Mouse (Mus musculus): ENCODE measurements around the gene Zc3h12a. TPM values are rescaled to one million over a fixed set of nuclear protein-coding genes. Genes with fewer than 3 reads are reported as not detected.

Zc3h12a gene
- total RNA-seq, 2 experiments from 2014 or later, result 0.51 to 1.2 TPM

- intact Hi-C loops (cut with DNase I), result no loop called here
- no peak for DNase-seq (ENCODE audit: low spot score in 2 of 2)
Observed at GRCm38 (mm10) chr4:125119721-125120120, 7.9 kb downstream of the Zc3h12a start.

GRCm38 (mm10) chr4:125119070-125119469, 8.6 kb downstream of the Zc3h12a start:
- intact Hi-C loops (cut with DNase I), result no loop called here
- DNase-seq (ENCODE audit: low spot score in 2 of 2), result no peak

- no peak for DNase-seq (ENCODE audit: low spot score in 2 of 2)
- intact Hi-C loops (cut with DNase I), result no loop called here
Observed at GRCm38 (mm10) chr4:125117902-125118320, 9.7 kb downstream of the Zc3h12a start.

GRCm38 (mm10) chr4:125116929-125117328, 10.7 kb downstream of the Zc3h12a start:
- DNase-seq (ENCODE audit: low spot score in 2 of 2), result no peak
- intact Hi-C loops (cut with DNase I), result no loop called here

- DNase-seq (ENCODE audit: low spot score in 2 of 2), result peak; percentile 74 to 78
- intact Hi-C loops (cut with DNase I), result no loop called here
Observed at GRCm38 (mm10) chr4:125116090-125116861, 11.4 kb downstream of the Zc3h12a start.

- intact Hi-C loops (cut with DNase I), result no loop called here
- DNase-seq (ENCODE audit: low spot score in 2 of 2), result peak in 1 of 2 experiments; percentile 36
Observed at GRCm38 (mm10) chr4:125115710-125116089, 11.9 kb downstream of the Zc3h12a start.

- DNase-seq (ENCODE audit: low spot score in 2 of 2), result no peak
- intact Hi-C loops (cut with DNase I), result no loop called here
Observed at GRCm38 (mm10) chr4:125115081-125115480, 12.6 kb downstream of the Zc3h12a start.

- intact Hi-C loops (cut with DNase I), result no loop called here
- DNase-seq (ENCODE audit: low spot score in 2 of 2), result peak; percentile 93 to 96
Observed at GRCm38 (mm10) chr4:125114638-125115037, 13.0 kb downstream of the Zc3h12a start.

- intact Hi-C loops (cut with DNase I), result no loop called here
Observed at GRCm38 (mm10) chr4:125105354-125105753, 22.3 kb downstream of the Zc3h12a start.

GRCm38 (mm10) chr4:125101334-125101733, 26.3 kb downstream of the Zc3h12a start:
- intact Hi-C loops (cut with DNase I), result no loop called here
- no peak for DNase-seq (ENCODE audit: low spot score in 2 of 2)

More at GRCm38 (mm10) chr4:125105354-125105753, 22.3 kb downstream of the Zc3h12a start:
- DNase-seq (ENCODE audit: low spot score in 2 of 2), result no peak

GRCm38 (mm10) chr4:125099458-125099857, 28.2 kb downstream of the Zc3h12a start:
- DNase-seq (ENCODE audit: low spot score in 2 of 2), result peak; percentile 86 to 87
- intact Hi-C loops (cut with DNase I), result no loop called here

- no peak for DNase-seq (ENCODE audit: low spot score in 2 of 2)
- intact Hi-C loops (cut with DNase I), result no loop called here
Observed at GRCm38 (mm10) chr4:125097412-125097811, 30.2 kb downstream of the Zc3h12a start.

GRCm38 (mm10) chr4:125096066-125096465, 31.6 kb downstream of the Zc3h12a start:
- intact Hi-C loops (cut with DNase I), result no loop called here

GRCm38 (mm10) chr4:125093031-125093430, 34.6 kb downstream of the Zc3h12a start:
- intact Hi-C loops (cut with DNase I), result no loop called here
- DNase-seq (ENCODE audit: low spot score in 2 of 2), result no peak

More at GRCm38 (mm10) chr4:125096066-125096465, 31.6 kb downstream of the Zc3h12a start:
- DNase-seq (ENCODE audit: low spot score in 2 of 2), result no peak

GRCm38 (mm10) chr4:125085346-125085841, 42.2 kb downstream of the Zc3h12a start:
- intact Hi-C loops (cut with DNase I), result loop anchor here (2.0 kb wide), 1 partner anchor 19 kb away; the partner anchor contains the start of gene Snip1
- peak; percentile 74 to 85 for DNase-seq (ENCODE audit: low spot score in 2 of 2)

- DNase-seq (ENCODE audit: low spot score in 2 of 2), result peak; percentile 92 to 95
- intact Hi-C loops (cut with DNase I), result loop anchor here (2.0 kb wide), 1 partner anchor 18 kb away; the partner anchor contains the start of gene Snip1
Observed at GRCm38 (mm10) chr4:125084403-125085345, 43.0 kb downstream of the Zc3h12a start, which contains the start of gene Meaf6. TSS of gene Meaf6 (plus strand) at chr4:125085134.

GRCm38 (mm10) chr4:125078698-125079097, 48.9 kb downstream of the Zc3h12a start:
- no peak for DNase-seq (ENCODE audit: low spot score in 2 of 2)
- intact Hi-C loops (cut with DNase I), result no loop called here

- intact Hi-C loops (cut with DNase I), result no loop called here
- no peak for DNase-seq (ENCODE audit: low spot score in 2 of 2)
Observed at GRCm38 (mm10) chr4:125077700-125078099, 49.9 kb downstream of the Zc3h12a start.
